Mouse (Mus musculus): ENCODE measurements around the gene AL731706.2. TPM values are rescaled to one million over a fixed set of nuclear protein-coding genes. Genes with fewer than 3 reads are reported as not detected.

The AL731706.2 gene
- total RNA-seq, 2 experiments from 2014 or later, result 19.3 TPM; not detected in 1

Other genes with a start within 250 kb of the AL731706.2 start
- not detected in 2 replicates for gene Snap25, start 172.2 kb downstream of the AL731706.2 start, total RNA-seq (2014; fragmentation: Nextera tagmentation)
- gene Snap25, start 172.2 kb downstream of the AL731706.2 start, total RNA-seq (2017), result not detected in 2 replicates
- gene Slx4ip, start 5.5 kb upstream of the AL731706.2 start, total RNA-seq (2014; fragmentation: Nextera tagmentation), result 5.4 and 7.7 TPM in 2 replicates
- 3.9 and 5.6 TPM in 2 replicates for gene Slx4ip, start 5.5 kb upstream of the AL731706.2 start, total RNA-seq (2017)
- gene AL731706.1, start 5.7 kb upstream of the AL731706.2 start, total RNA-seq (2014; fragmentation: Nextera tagmentation), result 9.9 and 10.1 TPM in 2 replicates
- 11.8 and 27.1 TPM in 2 replicates for gene AL731706.1, start 5.7 kb upstream of the AL731706.2 start, total RNA-seq (2017)
- 17.4 and 18.0 TPM in 2 replicates for gene Mkks, start 5.7 kb upstream of the AL731706.2 start, total RNA-seq (2014; fragmentation: Nextera tagmentation)
- 8.0 and 10.8 TPM in 2 replicates for gene Mkks, start 5.7 kb upstream of the AL731706.2 start, total RNA-seq (2017)
- gene Jag1, start 231.0 kb upstream of the AL731706.2 start, total RNA-seq (2014; fragmentation: Nextera tagmentation), result 0.13 TPM in 1 of 2 replicates, not detected in the other
- 0.26 and 0.41 TPM in 2 replicates for gene Jag1, start 231.0 kb upstream of the AL731706.2 start, total RNA-seq (2017)

Data from granulocyte monocyte progenitor cell, adult 5-6 weeks (primary cell).